Mouse (Mus musculus) frontal cortex, adult 2 months (tissue): Measurements from ENCODE around the gene Dph5. TPM values are rescaled to one million over a fixed set of nuclear protein-coding genes. Genes with fewer than 3 reads are reported as not detected.

Experiments
- polyA plus RNA-seq: library from polyadenylated mRNA; depleted of rRNA; stranded (reverse); fragments of >200 nt; gene quantifications from 2 replicates; pipeline ENCODE4 v1.2.3, GENCODE M21; 2012; rRNA removed

The Dph5 gene
- polyA plus RNA-seq, 1 experiment = 13.4 TPM

Other genes with a start within 250 kb of the Dph5 start
- 159 and 175 TPM in 2 replicates for gene S1pr1, start 172.8 kb upstream of the Dph5 start, polyA plus RNA-seq
- 12.0 and 12.3 TPM in 2 replicates for gene Slc30a7, start 119.6 kb downstream of the Dph5 start, polyA plus RNA-seq
- 29.9 and 30.3 TPM in 2 replicates for gene Extl2, start 119.6 kb downstream of the Dph5 start, polyA plus RNA-seq
- gene Vcam1, start 241.9 kb downstream of the Dph5 start, polyA plus RNA-seq = 15.1 and 19.2 TPM in 2 replicates